Mouse (Mus musculus): ENCODE results near the gene Tmem127. TPM values are rescaled to one million over a fixed set of nuclear protein-coding genes. Genes with fewer than 3 reads are reported as not detected.
A peak's percentile ranks its signal among the peaks of the same experiment; 100 is the strongest.
"Not testable (repeated sequence)": the region's sequence is repeated elsewhere in the genome, so short reads cannot be mapped to it uniquely, and the experiment has no call there.

Tmem127 gene
- polyA plus RNA-seq, 1 experiment from 2014 or later: 41.7 TPM

- H3K4me1 ChIP-seq: peaks cover 16% of the 10 kb centered on the region
- H3K27me3 ChIP-seq (replicated peaks): no peaks in the 10 kb centered on the region
- H3K36me3 ChIP-seq: no peaks in the 10 kb centered on the region
- H3K4me3 ChIP-seq: peak overlapping the region; percentile 94
- peak overlapping the region; percentile 91 for H3K9ac ChIP-seq
- no peaks in the 10 kb centered on the region for H3K9me3 ChIP-seq
- H3K27ac ChIP-seq: peak overlapping the region; percentile 82
- peak; percentile 96 for ATAC-seq (ENCODE audit: low FRiP score, low read depth)
- H3K4me2 ChIP-seq (replicated peaks): peak overlapping the region; percentile 70
- under 1% methylated on average over 75 of the region's 75 CpGs for WGBS
Observed at GRCm38 (mm10) chr2:127270300-127271041, 22.8 kb downstream of the Tmem127 start.

GRCm38 (mm10) chr2:127271042-127271515 lies 23.4 kb downstream of the Tmem127 start:
- peak overlapping the region; percentile 82 for H3K27ac ChIP-seq
- peaks cover 17% of the 10 kb centered on the region for H3K4me1 ChIP-seq
- no peaks in the 10 kb centered on the region for H3K36me3 ChIP-seq
- no peaks in the 10 kb centered on the region for H3K27me3 ChIP-seq (replicated peaks)
- peak overlapping the region; percentile 91 for H3K9ac ChIP-seq
- peak overlapping the region; percentile 70 for H3K4me2 ChIP-seq (replicated peaks)
- 16% methylated on average over 8 of the region's 8 CpGs for WGBS
- ATAC-seq (ENCODE audit: low FRiP score, low read depth): no peak
- H3K4me3 ChIP-seq: peak overlapping the region; percentile 94
- no peaks in the 10 kb centered on the region for H3K9me3 ChIP-seq

- not testable (repeated sequence) for H3K9ac ChIP-seq; H3K27ac ChIP-seq; H3K36me3 ChIP-seq; H3K9me3 ChIP-seq; ATAC-seq (ENCODE audit: low FRiP score, low read depth); H3K27me3 ChIP-seq (replicated peaks); H3K4me3 ChIP-seq
- Histone ChIP-seq H3K4me2 (replicated peaks) (peak overlapping the region; percentile 70; the same call in 1 of the 2 replicates), H3K4me1 (peaks cover 17% of the 10 kb centered on the region)
- WGBS: 90% methylated on average over 4 of the region's 4 CpGs
Observed at GRCm38 (mm10) chr2:127272049-127272448, 24.3 kb downstream of the Tmem127 start.

DNA sequence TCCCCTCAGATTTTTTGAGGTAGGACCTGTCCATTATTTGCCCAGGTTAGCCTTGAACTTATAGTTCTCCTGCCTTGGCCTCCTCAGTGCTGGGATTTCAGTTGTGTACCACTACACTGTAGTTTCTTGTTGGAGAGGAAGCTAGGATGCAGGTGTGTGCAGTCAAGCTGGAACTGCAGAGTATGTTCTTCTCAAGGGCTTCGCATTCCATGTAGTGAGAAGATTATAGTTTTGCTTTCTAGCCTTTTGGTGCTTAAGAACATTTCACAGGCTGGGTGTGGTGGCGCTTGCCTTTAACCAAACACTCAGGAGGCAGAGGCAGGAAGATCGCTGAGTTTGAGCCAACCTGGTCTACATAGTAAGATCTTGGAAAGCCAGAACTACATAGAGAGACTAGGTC lies 25.1 kb downstream of the Tmem127 start:
- no peak overlapping the region for H3K4me2 ChIP-seq (replicated peaks)
- no peaks in the 10 kb centered on the region for H3K9me3 ChIP-seq
- H3K36me3 ChIP-seq: no peaks in the 10 kb centered on the region
- peaks cover 17% of the 10 kb centered on the region for H3K4me1 ChIP-seq
- H3K27me3 ChIP-seq (replicated peaks): no peaks in the 10 kb centered on the region
- 99% methylated on average over 3 of the region's 3 CpGs for WGBS
- H3K9ac ChIP-seq: no peak overlapping the region
- no peak overlapping the region for H3K4me3 ChIP-seq
- ATAC-seq (ENCODE audit: low FRiP score, low read depth): no peak
- no peak overlapping the region for H3K27ac ChIP-seq

- H3K36me3 ChIP-seq: no peaks in the 10 kb centered on the region
- ATAC-seq (ENCODE audit: low FRiP score, low read depth): no peak
- no peak overlapping the region for H3K4me3 ChIP-seq
- H3K4me2 ChIP-seq (replicated peaks): no peak overlapping the region
- H3K27me3 ChIP-seq (replicated peaks): no peaks in the 10 kb centered on the region
- H3K9me3 ChIP-seq: no peaks in the 10 kb centered on the region
- no peak overlapping the region for H3K9ac ChIP-seq
- no peak overlapping the region for H3K27ac ChIP-seq
- WGBS: 89% methylated on average over 2 of the region's 2 CpGs
- H3K4me1 ChIP-seq: peaks cover 17% of the 10 kb centered on the region
Observed at GRCm38 (mm10) chr2:127274590-127274989, 26.9 kb downstream of the Tmem127 start.

- ATAC-seq (ENCODE audit: low FRiP score, low read depth): no peak
- H3K36me3 ChIP-seq: no peaks in the 10 kb centered on the region
- 89% methylated on average over 5 of the region's 5 CpGs for WGBS
Observed at GRCm38 (mm10) chr2:127275551-127276320, 28.0 kb downstream of the Tmem127 start.

GRCm38 (mm10) chr2:127278162-127278561 lies 30.5 kb downstream of the Tmem127 start:
- Histone ChIP-seq H3K27ac (no peak overlapping the region), H3K9ac (no peak overlapping the region), H3K36me3 (no peaks in the 10 kb centered on the region), H3K4me1 (peaks cover 7% of the 10 kb centered on the region; the same call in 1 of the 2 replicates), H3K4me3 (no peak overlapping the region), H3K4me2 (replicated peaks) (no peak overlapping the region), H3K9me3 (no peaks in the 10 kb centered on the region), H3K27me3 (replicated peaks) (no peaks in the 10 kb centered on the region)
- ATAC-seq (ENCODE audit: low FRiP score, low read depth): no peak

More at GRCm38 (mm10) chr2:127275551-127276320, 28.0 kb downstream of the Tmem127 start:
- H3K9me3 ChIP-seq: no peaks in the 10 kb centered on the region
- H3K9ac ChIP-seq: 0 out of 2 replicates have a peak overlapping the region, but pooled peaks have one; percentile 3
- no peak overlapping the region for H3K4me2 ChIP-seq (replicated peaks)
- peaks cover 17% of the 10 kb centered on the region for H3K4me1 ChIP-seq
- H3K27ac ChIP-seq: no peak overlapping the region
- H3K27me3 ChIP-seq (replicated peaks): no peaks in the 10 kb centered on the region
- no peak overlapping the region for H3K4me3 ChIP-seq

DNA sequence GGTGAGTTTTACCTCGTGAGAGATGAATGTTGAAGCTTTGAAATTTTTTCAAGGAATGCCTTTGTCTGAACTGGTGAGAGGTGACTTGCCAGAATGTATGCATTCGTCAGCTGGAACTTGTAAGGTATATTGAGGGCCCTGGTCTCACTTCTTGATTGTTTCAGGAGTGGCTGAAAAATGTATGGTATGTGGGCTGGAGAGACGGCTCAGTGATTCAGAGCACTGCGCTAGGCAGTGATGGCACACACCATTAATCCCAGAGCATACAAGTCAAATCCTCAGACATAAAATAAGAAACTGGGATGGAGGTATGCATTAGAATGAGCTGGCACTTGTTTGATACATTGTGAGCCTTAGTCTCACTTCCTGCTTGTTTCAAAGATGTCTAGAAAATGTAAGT lies 44.5 kb downstream of the Tmem127 start:
- no peak overlapping the region for H3K27ac ChIP-seq
- H3K27me3 ChIP-seq (replicated peaks): no peaks in the 10 kb centered on the region
- peaks cover 60% of the 10 kb centered on the region for H3K36me3 ChIP-seq
- WGBS: 92% methylated on average over 4 of the region's 4 CpGs
- H3K4me1 ChIP-seq: no peaks in the 10 kb centered on the region
- H3K4me2 ChIP-seq (replicated peaks): no peak overlapping the region
- H3K4me3 ChIP-seq: no peak overlapping the region
- H3K9me3 ChIP-seq: no peaks in the 10 kb centered on the region
- no peak overlapping the region for H3K9ac ChIP-seq
- no peak for ATAC-seq (ENCODE audit: low FRiP score, low read depth)

DNA sequence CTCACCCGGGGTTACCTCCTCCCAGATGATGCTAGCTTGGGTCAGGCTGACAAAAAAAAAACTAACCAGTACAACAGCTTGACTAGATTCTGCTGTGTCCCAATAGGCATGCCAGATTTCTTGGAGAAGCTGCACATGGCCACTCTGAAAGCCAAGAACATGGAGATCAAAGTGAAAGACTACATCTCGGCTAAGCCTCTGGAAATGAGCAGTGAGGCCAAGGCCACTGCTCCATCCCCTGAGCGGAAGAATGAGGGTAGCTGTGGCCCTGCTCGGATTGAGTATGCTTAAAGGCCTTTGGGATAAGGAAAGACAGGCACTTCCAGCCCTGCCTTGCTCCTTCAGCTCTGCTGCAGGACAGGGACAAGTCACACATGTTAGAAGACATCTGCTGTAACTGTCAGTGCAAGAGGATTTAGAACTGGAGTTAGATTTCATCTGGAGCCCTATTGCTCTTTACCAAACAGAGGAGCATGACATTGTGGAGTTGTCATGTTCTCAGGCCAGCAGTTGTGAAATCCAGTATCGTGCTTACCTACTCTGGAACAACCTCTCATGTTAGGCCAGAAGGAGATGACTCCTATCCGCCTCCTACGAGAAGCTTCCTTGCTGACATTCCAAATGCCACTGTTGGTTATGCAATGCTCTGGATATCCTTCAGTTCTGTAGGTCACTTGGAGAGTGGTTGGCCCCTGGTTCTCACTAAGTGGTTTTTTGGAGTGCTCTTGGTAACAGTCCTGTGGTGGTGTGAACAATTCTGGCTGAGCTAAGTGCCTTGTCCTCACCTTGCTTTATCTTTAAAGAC lies 49.5 kb downstream of the Tmem127 start:
- Histone ChIP-seq H3K4me2 (replicated peaks) (no peak overlapping the region), H3K4me3 (no peak overlapping the region), H3K36me3 (peaks cover 77% of the 10 kb centered on the region), H3K27ac (no peak overlapping the region), H3K4me1 (no peaks in the 10 kb centered on the region), H3K9me3 (no peaks in the 10 kb centered on the region), H3K9ac (no peak overlapping the region), H3K27me3 (replicated peaks) (no peaks in the 10 kb centered on the region)
- ATAC-seq (ENCODE audit: low FRiP score, low read depth): no peak
- WGBS: 91% methylated on average over 7 of the region's 7 CpGs

GRCm38 (mm10) chr2:127298056-127298455 lies 50.3 kb downstream of the Tmem127 start:
- WGBS: 100% methylated on average over 1 of the region's 1 CpGs
- no peaks in the 10 kb centered on the region for H3K9me3 ChIP-seq
- no peaks in the 10 kb centered on the region for H3K27me3 ChIP-seq (replicated peaks)
- no peaks in the 10 kb centered on the region for H3K4me1 ChIP-seq
- no peak for ATAC-seq (ENCODE audit: low FRiP score, low read depth)
- no peak overlapping the region for H3K4me2 ChIP-seq (replicated peaks)
- H3K36me3 ChIP-seq: peaks cover 70% of the 10 kb centered on the region
- H3K4me3 ChIP-seq: no peak overlapping the region
- H3K27ac ChIP-seq: no peak overlapping the region
- H3K9ac ChIP-seq: no peak overlapping the region

DNA sequence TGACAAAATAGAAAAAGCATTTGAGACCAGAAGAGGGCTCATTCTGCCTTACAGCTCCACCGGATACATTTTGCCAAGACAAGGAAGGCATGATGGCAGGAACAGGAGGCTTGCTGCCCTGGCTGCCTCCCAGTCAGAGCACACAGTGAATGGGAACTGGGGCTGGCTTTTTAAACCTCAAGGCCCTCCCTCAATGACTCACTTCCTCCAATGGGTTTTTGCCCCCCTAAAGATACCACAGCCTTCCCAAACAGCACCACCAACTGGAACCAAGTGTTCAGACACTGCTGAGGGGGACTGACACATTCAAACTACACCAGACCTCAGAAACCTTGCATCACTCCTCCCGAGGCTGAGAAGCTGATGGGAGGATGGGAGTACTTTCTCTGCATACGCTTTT lies 53.0 kb downstream of the Tmem127 start:
- no peaks in the 10 kb centered on the region for H3K9me3 ChIP-seq
- H3K9ac ChIP-seq: no peak overlapping the region
- peaks cover 54% of the 10 kb centered on the region for H3K36me3 ChIP-seq
- H3K27me3 ChIP-seq (replicated peaks): no peaks in the 10 kb centered on the region
- ATAC-seq (ENCODE audit: low FRiP score, low read depth): no peak
- no peak overlapping the region for H3K4me3 ChIP-seq
- no peak overlapping the region for H3K27ac ChIP-seq
- H3K4me2 ChIP-seq (replicated peaks): no peak overlapping the region
- no peaks in the 10 kb centered on the region for H3K4me1 ChIP-seq
- 90% methylated on average over 3 of the region's 3 CpGs for WGBS

GRCm38 (mm10) chr2:127301883-127302282 lies 54.2 kb downstream of the Tmem127 start:
- no peaks in the 10 kb centered on the region for H3K9me3 ChIP-seq
- no peak overlapping the region for H3K4me2 ChIP-seq (replicated peaks)
- H3K27ac ChIP-seq: no peak overlapping the region
- H3K4me3 ChIP-seq: no peak overlapping the region
- no peak overlapping the region for H3K9ac ChIP-seq
- H3K4me1 ChIP-seq: no peaks in the 10 kb centered on the region
- 89% methylated on average over 3 of the region's 3 CpGs for whole genome bisulfite sequencing
- H3K27me3 ChIP-seq (replicated peaks): no peaks in the 10 kb centered on the region
- no peak for ATAC-seq (ENCODE audit: low FRiP score, low read depth)
- H3K36me3 ChIP-seq: peaks cover 43% of the 10 kb centered on the region

Measured in neural tube, embryonic 12.5 days (tissue).